Mouse (Mus musculus): ENCODE results near the gene Zscan21. TPM values are rescaled to one million over a fixed set of nuclear protein-coding genes. Genes with fewer than 3 reads are reported as not detected.

The Zscan21 gene
- 66.8 and 74.4 TPM in 2 replicates for polyA plus RNA-seq (2012; rRNA removed)

GRCm38 (mm10) chr5:138116255-138117198 is at the start of gene Zscan21:
TSS of gene Zscan21 (plus strand) at chr5:138116903.

DNA sequence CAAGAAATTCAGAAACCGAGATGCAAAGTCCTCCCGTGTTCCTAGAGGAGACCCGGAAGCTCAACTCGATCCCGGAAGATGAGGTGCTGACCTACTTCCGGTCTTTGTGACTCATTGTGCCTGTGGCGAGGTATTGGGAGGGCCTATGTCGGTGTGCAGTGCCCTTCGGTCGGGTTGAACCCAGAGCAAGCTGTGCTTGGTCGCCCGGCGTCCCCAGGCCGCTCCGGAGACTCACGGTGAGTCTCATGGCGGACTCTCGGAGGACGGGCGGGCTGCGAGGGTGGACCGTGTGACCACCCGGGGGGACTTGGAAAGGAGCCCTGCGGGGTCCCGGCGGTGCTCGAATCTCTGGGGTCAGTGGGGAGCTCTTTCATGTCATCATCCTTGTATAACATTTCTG is 31.7 kb upstream of the Zscan21 start, which contains the start of gene Zkscan1:
Gene Zkscan1, plus strand, starts transcription at position 89 of the 400 bp plus-strand sequence.

DNA sequence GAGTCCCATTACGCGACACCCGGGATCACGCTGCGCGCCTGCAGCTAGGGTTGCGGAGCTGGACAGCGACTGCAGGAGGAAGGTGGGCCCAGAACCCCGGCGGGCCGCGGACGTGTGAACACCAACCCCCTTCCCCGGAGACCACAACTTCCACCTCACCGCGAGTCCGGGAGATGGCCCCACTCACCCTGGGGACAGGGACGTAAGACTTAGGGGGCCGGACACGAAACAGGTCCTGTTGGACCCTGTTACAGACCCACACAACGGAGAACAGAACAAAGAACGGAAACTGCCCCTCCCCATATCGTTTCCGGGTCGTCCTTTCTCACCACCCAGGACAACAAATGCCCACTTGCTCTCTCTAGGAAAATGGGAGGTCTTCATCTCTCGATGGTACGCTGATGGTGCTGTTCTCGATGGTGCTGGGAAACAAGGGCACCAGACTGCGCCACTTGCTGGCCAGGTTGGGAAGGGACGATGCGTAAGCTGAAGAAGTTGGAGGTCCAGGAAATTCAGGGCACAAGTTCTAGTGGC is 38.8 kb downstream of the Zscan21 start, which contains the start of gene Zfp113:
Gene Zfp113, minus strand, starts transcription at position 302 of the 534 bp plus-strand sequence.

DNA sequence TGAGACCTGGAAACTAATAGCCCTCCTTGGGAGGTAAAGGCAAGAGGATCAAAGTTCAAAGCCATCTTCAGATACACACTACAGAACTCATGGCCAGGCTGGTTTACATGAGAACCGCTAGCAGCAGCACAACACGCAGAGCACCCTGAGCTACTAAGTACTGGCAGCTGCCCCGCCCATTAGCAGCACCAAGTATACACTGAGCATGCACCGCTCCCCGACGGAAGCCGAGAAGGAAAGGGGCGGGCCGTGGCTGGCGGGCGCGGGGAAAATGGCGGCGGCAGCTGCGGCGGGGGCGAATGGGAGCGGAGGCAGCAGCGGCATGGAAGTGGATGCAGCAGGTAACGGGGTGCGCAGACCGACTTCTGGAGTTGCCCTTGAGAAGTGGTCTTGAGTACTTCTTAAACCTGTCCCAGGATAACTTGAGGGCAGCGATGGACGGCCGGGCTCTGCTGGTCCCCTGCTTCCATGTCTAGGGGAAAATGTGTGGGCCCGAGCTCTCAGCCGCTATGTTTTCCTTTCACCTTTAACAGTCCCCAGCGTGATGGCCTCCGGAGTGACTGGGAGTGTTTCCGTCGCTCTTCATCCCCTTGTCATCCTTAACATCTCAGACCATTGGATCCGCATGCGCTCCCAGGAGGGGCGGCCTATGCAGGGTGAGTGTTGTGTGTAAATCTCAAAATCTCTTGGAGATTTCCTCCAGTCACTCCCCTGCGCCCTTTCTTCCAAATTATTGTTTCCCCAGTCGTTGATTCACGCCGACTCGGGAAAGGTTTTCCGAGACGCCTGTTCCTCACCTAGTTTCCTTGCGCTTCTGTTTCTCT is 44.4 kb downstream of the Zscan21 start, which contains the start of gene Cops6:
Gene Cops6, plus strand, starts transcription at position 230 of the 824 bp plus-strand sequence.

GRCm38 (mm10) chr5:138171695-138172491 is 55.2 kb downstream of the Zscan21 start, which contains the start of the genes Ap4m1 and Mcm7:
TSS of gene Ap4m1 (plus strand) at chr5:138172002.
TSS of gene Mcm7 (minus strand) at chr5:138172422.

Other genes with a start within 250 kb of the Zscan21 start
- 0.04 and 0.11 TPM in 2 replicates for gene Pilrb2, start 245.1 kb upstream of the Zscan21 start, polyA plus RNA-seq (2012; rRNA removed)
- gene Cyp3a13, start 195.3 kb upstream of the Zscan21 start, polyA plus RNA-seq (2012; rRNA removed) = 0.05 TPM in 1 of 2 replicates, not detected in the other
- gene Gjc3, start 153.8 kb upstream of the Zscan21 start, polyA plus RNA-seq (2012; rRNA removed) = 0.38 and 0.71 TPM in 2 replicates
- not detected in 2 replicates for gene Azgp1, start 135.4 kb upstream of the Zscan21 start, polyA plus RNA-seq (2012; rRNA removed)
- not detected in 2 replicates for gene Smok3a, start 95.6 kb upstream of the Zscan21 start, polyA plus RNA-seq (2012; rRNA removed)
- not detected in 2 replicates for gene Smok3b, start 95.5 kb upstream of the Zscan21 start, polyA plus RNA-seq (2012; rRNA removed)
- gene Smok3c, start 63.7 kb upstream of the Zscan21 start, polyA plus RNA-seq (2012; rRNA removed) = not detected in 2 replicates
- 16.6 and 18.9 TPM in 2 replicates for gene Zkscan1, start 31.8 kb upstream of the Zscan21 start, polyA plus RNA-seq (2012; rRNA removed)
- gene Zfp113, start 38.8 kb downstream of the Zscan21 start, polyA plus RNA-seq (2012; rRNA removed) = 10.6 and 11.5 TPM in 2 replicates
- 134 and 138 TPM in 2 replicates for gene Cops6, start 44.2 kb downstream of the Zscan21 start, polyA plus RNA-seq (2012; rRNA removed)
- 67.2 TPM in 2 replicates for gene Ap4m1, start 55.1 kb downstream of the Zscan21 start, polyA plus RNA-seq (2012; rRNA removed)
- 156 and 192 TPM in 2 replicates for gene Mcm7, start 55.5 kb downstream of the Zscan21 start, polyA plus RNA-seq (2012; rRNA removed)
- 88.3 and 101 TPM in 2 replicates for gene Taf6, start 70.5 kb downstream of the Zscan21 start, polyA plus RNA-seq (2012; rRNA removed)
- 32.2 and 35.5 TPM in 2 replicates for gene Cnpy4, start 70.6 kb downstream of the Zscan21 start, polyA plus RNA-seq (2012; rRNA removed)
- gene Mblac1, start 77.4 kb downstream of the Zscan21 start, polyA plus RNA-seq (2012; rRNA removed) = 8.7 and 9.9 TPM in 2 replicates
- 0.04 and 0.05 TPM in 2 replicates for gene Nxpe5, start 109.0 kb downstream of the Zscan21 start, polyA plus RNA-seq (2012; rRNA removed)
- gene Lamtor4, start 138.6 kb downstream of the Zscan21 start, polyA plus RNA-seq (2012; rRNA removed) = 136 and 141 TPM in 2 replicates
- gene BC037034, start 147.1 kb downstream of the Zscan21 start, polyA plus RNA-seq (2012; rRNA removed) = 137 and 147 TPM in 2 replicates
- gene Gal3st4, start 155.9 kb downstream of the Zscan21 start, polyA plus RNA-seq (2012; rRNA removed) = 0.70 and 0.85 TPM in 2 replicates
- 0.50 and 0.59 TPM in 2 replicates for gene Gm43720, start 163.1 kb downstream of the Zscan21 start, polyA plus RNA-seq (2012; rRNA removed)
- 623 and 676 TPM in 2 replicates for gene Gpc2, start 163.1 kb downstream of the Zscan21 start, polyA plus RNA-seq (2012; rRNA removed)
- 19.5 and 20.7 TPM in 2 replicates for gene Stag3, start 163.3 kb downstream of the Zscan21 start, polyA plus RNA-seq (2012; rRNA removed)
- 0.09 and 0.14 TPM in 2 replicates for gene Pvrig, start 225.1 kb downstream of the Zscan21 start, polyA plus RNA-seq (2012; rRNA removed)